Mouse (Mus musculus) heart, embryonic 15.5 days (tissue): ENCODE results near the gene Fbxw2. TPM values are rescaled to one million over a fixed set of nuclear protein-coding genes. Genes with fewer than 3 reads are reported as not detected.
"Not testable (repeated sequence)": the region's sequence is repeated elsewhere in the genome, so short reads cannot be mapped to it uniquely, and the experiment has no call there.

Experiments used
- ATAC-seq: fragments of 200-750 bp; cut with Nextera tagmentation; replicated peaks from 2 replicates; pipeline ENCODE4 v1.8.0; 2017; ENCODE audit warnings: low read depth, moderate TSS enrichment; ENCODE audit not compliant: insufficient number of reproducible peaks, insufficient read depth, low FRiP score
- H3K27ac ChIP-seq: fragments of 300-500 bp; sonication (generic); 2 replicates; pipeline ENCODE4 v1.5.1; 2015; ENCODE audit warnings: mild to moderate bottlenecking, inconsistent platforms
- H3K27me3 ChIP-seq: fragments of 300-500 bp; sonication (generic); 2 replicates; pipeline ENCODE4 v1.6.1; 2015; ENCODE audit warnings: inconsistent platforms
- H3K36me3 ChIP-seq: fragments of 300-500 bp; sonication (generic); 2 replicates; pipeline ENCODE4 v1.6.1; 2015; ENCODE audit warnings: mild to moderate bottlenecking, inconsistent platforms
- H3K4me1 ChIP-seq: fragments of 300-500 bp; sonication (generic); replicated peaks from 2 replicates; pipeline ENCODE4 v1.6.1; 2015; ENCODE audit warnings: inconsistent platforms
- H3K4me2 ChIP-seq: fragments of 300-500 bp; sonication (generic); 2 replicates; pipeline ENCODE4 v1.6.1; 2015; ENCODE audit warnings: inconsistent platforms, mild to moderate bottlenecking, moderate library complexity
- H3K4me3 ChIP-seq: fragments of 300-500 bp; sonication (generic); 2 replicates; pipeline ENCODE4 v1.5.1; 2015; ENCODE audit warnings: mild to moderate bottlenecking, inconsistent platforms
- H3K9ac ChIP-seq: fragments of 300-500 bp; sonication (generic); 2 replicates; pipeline ENCODE4 v1.6.1; 2015; ENCODE audit warnings: mild to moderate bottlenecking, inconsistent platforms
- H3K9me3 ChIP-seq: fragments of 300-500 bp; sonication (generic); replicated peaks from 2 replicates; pipeline ENCODE4 v1.6.1; 2016; ENCODE audit warnings: inconsistent platforms
- WGBS: fragments of 180-500 bp; shearing (Covaris S2); methylation state at CpG from one replicate; pipeline ENCODE4 v1.1.7; 2015; ENCODE audit warnings: mixed read lengths; 5-methylcytosine and 5-hydroxymethylcytosine counted together
- polyA plus RNA-seq: library from polyadenylated mRNA; unstranded; fragments of >200 nt; fragmentation: Nextera tagmentation; extraction: Ambion mirVana; gene quantifications from 2 replicates; pipeline ENCODE4 v1.2.1, GENCODE M21; 2015

Fbxw2 gene
- polyA plus RNA-seq, 1 experiment from 2014 or later, result 57.5 TPM

DNA sequence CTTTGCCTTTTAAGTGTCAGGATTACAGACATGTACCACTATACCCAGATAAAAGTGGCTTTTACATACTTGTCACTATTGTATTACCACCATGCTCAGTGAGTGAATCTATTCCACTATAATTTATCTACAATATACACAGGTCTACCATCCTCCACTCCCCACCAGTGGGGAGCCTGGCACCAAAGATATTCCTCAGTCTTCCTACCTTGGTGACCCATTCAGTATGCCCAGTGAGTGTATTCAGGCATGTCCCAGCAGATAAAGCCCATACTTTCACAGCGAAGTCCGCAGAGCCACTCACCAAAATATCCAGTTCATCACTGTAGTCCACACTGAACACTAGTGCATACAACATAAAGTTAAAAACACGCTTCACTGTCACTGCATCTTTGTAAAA is 15.3 kb downstream of the Fbxw2 start:
- Histone ChIP-seq H3K4me2 (no peak overlapping the region), H3K9me3 (no peaks in the 10 kb centered on the region), H3K4me1 (no peaks in the 10 kb centered on the region; the same call in 1 of the 2 replicates), H3K4me3 (no peak overlapping the region), H3K36me3 (peaks cover 55% of the 10 kb centered on the region), H3K27ac (no peak overlapping the region), H3K27me3 (no peaks in the 10 kb centered on the region), H3K9ac (no peak overlapping the region)
- WGBS, result 92% methylated on average over 3 of the region's 3 CpGs
- ATAC-seq, result no peak

DNA sequence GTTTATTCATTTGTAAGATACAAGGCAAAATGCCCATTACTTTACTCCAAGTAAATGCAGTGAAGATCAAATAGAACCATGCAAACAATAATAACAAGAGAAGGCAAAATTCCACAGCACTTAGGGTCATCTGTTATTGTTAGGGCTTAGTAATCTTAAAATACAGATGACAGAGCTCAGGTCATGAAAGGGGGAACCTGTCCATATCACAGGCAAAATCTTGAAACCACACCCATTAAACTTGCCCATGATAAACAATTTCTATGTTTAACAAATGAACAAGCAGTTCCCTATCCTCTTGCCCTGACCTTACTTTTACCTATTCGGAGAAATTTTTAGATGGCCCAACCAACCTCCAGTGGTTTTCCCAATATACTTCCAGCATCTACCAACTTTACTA is 16.5 kb downstream of the Fbxw2 start:
- no peak overlapping the region for H3K27ac ChIP-seq
- no peak overlapping the region for H3K4me2 ChIP-seq
- ATAC-seq, result no peak
- H3K4me3 ChIP-seq, result no peak overlapping the region
- H3K9ac ChIP-seq, result no peak overlapping the region
- H3K4me1 ChIP-seq, result peaks cover 7% of the 10 kb centered on the region
- H3K36me3 ChIP-seq, result peaks cover 54% of the 10 kb centered on the region
- WGBS, result 74% methylated on average over 1 of the region's 1 CpGs
- H3K9me3 ChIP-seq, result no peaks in the 10 kb centered on the region
- no peaks in the 10 kb centered on the region for H3K27me3 ChIP-seq

DNA sequence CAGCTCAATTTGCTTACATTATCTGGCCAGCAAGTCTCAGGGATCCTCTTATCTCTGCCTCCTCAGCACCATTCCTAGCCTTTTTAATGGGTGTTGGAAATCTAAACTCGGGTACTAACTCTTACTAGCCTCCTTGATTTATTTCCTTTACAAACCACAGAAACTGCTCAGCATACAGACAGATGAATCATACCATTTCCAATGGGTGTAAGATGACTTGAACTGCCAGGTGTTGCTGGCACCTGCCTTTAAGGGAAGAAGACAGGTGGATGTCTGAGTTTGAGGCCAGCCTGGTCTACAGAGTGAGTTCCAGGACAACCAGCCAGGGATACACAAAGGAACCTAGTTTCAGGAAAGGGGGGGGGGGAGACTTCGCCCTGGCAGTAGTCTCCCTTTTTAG is 18.1 kb downstream of the Fbxw2 start:
- Histone ChIP-seq H3K36me3 (peaks cover 43% of the 10 kb centered on the region), H3K9ac (no peak overlapping the region), H3K9me3 (no peaks in the 10 kb centered on the region), H3K27ac (no peak overlapping the region), H3K4me3 (no peak overlapping the region), H3K4me1 (peaks cover 18% of the 10 kb centered on the region), H3K4me2 (no peak overlapping the region), H3K27me3 (no peaks in the 10 kb centered on the region)
- no peak for ATAC-seq
- 71% methylated on average over 2 of the region's 2 CpGs for WGBS

DNA sequence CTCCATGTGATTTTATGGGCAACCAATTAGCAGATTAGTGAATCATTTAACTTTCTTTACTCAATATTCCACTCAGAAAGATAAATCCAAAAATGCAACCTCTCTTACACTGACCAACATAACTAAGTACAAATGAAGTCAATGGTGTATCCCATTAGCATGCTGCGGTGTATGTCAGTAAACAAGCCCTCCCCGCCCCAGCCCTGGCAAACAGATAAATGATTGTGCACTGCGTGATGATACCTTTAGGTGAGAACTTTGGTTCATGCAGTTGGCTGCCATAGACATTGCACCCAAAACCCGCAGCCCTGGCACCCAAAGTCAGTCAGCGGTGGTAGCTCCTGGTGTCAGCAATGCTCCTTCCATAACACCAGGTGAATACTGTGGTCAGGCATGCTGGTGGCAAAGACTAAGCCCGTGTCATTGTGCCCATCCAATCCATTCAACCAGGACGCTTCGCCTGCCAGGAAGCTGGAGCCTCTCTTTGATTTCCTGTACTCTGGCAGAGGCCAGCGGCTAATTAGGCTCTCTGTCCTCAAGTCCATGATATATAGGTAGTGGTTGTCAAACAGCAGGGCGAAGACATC is 20.7 kb downstream of the Fbxw2 start:
- Histone ChIP-seq H3K4me2 (no peak overlapping the region), H3K4me3 (no peak overlapping the region), H3K27ac (no peak overlapping the region), H3K9ac (no peak overlapping the region), H3K9me3 (no peaks in the 10 kb centered on the region), H3K36me3 (peaks cover 23% of the 10 kb centered on the region; the same call in 1 of the 2 replicates), H3K27me3 (no peaks in the 10 kb centered on the region), H3K4me1 (peaks cover 19% of the 10 kb centered on the region)
- 89% methylated on average over 10 of the region's 10 CpGs for WGBS
- no peak for ATAC-seq

DNA sequence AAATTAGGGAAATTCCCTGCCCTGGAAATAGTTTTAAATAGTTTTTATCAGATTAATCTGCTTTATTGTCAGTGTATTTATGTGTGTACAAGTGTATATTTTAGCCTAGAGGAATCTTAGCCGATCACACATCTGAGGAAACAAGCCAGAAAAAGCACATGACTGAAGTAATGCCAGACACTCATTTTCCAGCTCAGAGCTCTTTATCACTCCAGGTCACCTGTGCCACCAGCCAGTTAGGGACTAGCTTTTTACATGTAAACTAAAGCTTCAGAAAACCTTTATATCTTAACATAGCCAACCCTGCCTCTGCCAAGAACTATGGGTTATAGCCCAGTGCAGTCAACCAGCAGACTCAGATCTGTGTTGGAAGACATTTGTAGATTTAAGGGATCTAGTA is 21.3 kb downstream of the Fbxw2 start:
- Histone ChIP-seq H3K27me3 (no peaks in the 10 kb centered on the region), H3K4me3 (no peak overlapping the region), H3K27ac (no peak overlapping the region; the same call in 1 of the 2 replicates), H3K4me2 (no peak overlapping the region), H3K36me3 (peaks cover 21% of the 10 kb centered on the region; the same call in 1 of the 2 replicates), H3K9me3 (no peaks in the 10 kb centered on the region), H3K9ac (no peak overlapping the region), H3K4me1 (peaks cover 25% of the 10 kb centered on the region)
- WGBS, result 49% methylated on average over 1 of the region's 1 CpGs
- no peak for ATAC-seq

DNA sequence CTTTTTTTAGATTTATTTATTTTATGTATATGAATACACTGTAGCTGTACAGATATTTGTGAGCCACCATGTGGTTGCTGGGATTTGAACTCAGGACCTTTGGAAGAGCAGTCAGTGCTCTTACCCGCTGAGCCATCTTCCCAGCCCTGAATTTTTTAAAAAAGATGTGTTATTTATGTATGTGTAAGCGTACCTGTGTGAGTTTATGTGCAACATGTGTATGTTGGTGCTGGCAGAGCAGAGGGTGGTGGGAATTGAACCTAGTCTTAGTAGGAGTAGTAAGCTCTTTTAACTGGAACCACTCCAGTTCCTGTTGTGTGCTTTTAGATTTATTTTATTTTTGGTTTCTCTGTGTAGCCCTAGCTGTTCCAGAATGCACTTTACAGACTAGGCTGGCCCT is 21.9 kb downstream of the Fbxw2 start:
- Histone ChIP-seq H3K9me3 (no peaks in the 10 kb centered on the region), H3K36me3 (peaks cover 21% of the 10 kb centered on the region; the same call in 1 of the 2 replicates), H3K4me3 (no peak overlapping the region), H3K27me3 (no peaks in the 10 kb centered on the region), H3K4me1 (peaks cover 27% of the 10 kb centered on the region), H3K9ac (no peak overlapping the region), H3K4me2 (peak overlapping the region; percentile 43; the same call in 1 of the 2 replicates), H3K27ac (no peak overlapping the region)
- no peak for ATAC-seq
- WGBS, result 98% methylated on average over 2 of the region's 2 CpGs

DNA sequence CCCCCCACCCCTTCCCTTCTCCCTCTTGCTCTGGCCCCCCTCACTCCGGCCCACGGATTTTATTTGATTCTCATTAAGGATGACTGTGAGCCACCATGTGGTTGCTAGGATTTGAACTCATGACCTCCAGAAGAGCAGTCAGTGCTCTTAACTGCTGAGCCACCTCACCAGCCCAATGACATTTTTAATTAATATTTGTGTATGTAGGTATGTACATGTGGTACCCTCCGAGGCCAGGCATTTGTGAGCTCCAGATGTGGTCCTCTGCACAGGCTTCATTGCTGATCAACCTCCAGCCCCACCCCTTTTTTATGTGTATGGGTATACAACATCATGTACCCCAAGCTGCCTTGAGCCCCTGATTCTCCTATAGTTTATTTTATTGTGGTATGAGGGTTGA is 22.4 kb downstream of the Fbxw2 start:
- Histone ChIP-seq H3K27ac (no peak overlapping the region), H3K4me1 (peaks cover 30% of the 10 kb centered on the region), H3K4me3 (peak overlapping the region; percentile 19; the same call in 1 of the 2 replicates), H3K36me3 (peaks cover 19% of the 10 kb centered on the region; the same call in 1 of the 2 replicates), H3K4me2 (peak overlapping the region; percentile 43), H3K9me3 (no peaks in the 10 kb centered on the region), H3K27me3 (no peaks in the 10 kb centered on the region), H3K9ac (no peak overlapping the region)
- ATAC-seq, result no peak
- 80% methylated on average over 3 of the region's 3 CpGs for WGBS

DNA sequence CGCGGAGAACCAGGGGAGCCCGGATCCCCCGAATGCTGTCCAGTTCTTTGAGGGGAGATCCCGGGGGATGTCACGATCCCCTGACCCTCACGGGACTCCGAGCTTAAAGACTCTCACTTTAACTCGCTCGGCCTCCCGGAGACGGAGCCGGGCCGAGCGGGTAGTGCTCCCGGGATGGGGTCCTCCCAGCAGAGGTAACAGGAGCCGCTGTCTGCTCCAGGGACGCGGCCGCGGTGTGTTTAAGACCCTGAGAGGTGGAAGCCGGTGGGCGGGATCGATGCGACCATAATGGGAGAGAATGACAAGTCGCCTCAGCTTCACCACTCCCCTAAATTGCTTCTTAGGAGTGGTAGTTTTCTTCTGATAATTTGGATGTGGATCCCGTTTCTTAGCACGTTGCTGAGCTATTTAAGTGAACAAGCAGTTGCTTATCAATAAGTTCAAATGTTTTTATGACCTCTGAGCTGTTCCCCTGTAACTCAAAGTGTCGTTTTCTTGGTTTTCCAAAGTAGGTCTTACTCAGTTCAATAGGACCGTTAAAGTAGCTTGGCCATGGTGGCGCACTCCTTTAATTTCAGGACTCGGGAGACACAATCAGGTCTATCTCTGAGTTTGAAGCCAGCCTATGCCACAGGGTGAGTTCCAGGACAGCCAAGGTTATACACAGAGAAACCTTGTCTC is 23.4 kb downstream of the Fbxw2 start:
- under 1% methylated on average over 32 of the region's 32 CpGs for WGBS

DNA sequence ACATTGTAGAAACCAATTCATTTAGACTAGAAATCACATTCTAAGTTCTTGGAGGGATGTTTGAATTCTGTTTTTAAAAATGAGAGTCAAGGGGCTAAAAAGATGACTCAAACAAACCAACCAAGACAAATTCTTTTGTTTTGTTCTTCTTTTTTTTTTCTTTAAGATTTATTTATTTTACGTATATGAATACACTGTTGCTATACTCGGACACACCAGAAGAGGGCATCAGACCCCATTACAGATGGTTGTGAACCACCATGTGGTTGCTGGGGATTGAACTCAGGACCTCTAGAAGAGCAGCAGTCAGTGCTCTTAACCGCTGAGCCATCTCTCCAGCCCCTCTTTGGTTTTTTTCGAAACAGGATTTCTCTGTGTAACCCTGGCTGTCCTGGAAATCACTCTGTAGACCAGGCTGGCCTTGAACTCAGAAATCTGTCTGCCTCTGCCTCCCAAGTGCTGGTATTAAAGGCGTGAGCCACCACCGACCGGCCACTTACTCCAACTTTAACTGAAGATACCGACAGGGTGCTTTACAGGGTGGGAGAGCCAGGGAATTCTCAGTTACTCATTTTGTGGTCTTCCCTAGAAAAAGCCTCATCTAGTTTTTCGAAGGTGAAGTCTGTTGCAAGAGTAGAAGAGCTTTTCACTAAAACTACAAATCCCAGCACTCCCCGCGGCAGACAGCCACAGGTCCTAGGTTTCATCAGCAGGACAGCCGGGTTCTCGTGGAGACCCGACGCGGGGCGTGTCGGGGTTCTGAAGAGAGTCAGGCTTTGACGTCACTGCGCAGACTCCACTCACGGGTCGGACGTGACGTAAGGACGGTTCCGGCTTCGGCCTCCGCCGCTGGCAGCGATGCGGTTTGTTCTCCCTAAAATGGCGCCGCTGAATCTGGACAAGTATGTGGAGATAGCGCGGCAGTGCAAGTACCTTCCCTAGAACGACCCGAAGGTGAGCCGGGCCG is 24.3 kb downstream of the Fbxw2 start:
- peak overlapping the region; percentile 55 for H3K4me2 ChIP-seq
- H3K27me3 ChIP-seq, result no peaks in the 10 kb centered on the region
- peak overlapping the region; percentile 96 for H3K27ac ChIP-seq
- peak overlapping the region; percentile 89 for H3K9ac ChIP-seq
- H3K4me1 ChIP-seq, result peaks cover 30% of the 10 kb centered on the region
- H3K4me3 ChIP-seq, result peak overlapping the region; percentile 84
- peaks cover 9% of the 10 kb centered on the region for H3K36me3 ChIP-seq
- H3K9me3 ChIP-seq, result no peaks in the 10 kb centered on the region
- ATAC-seq, result peak; percentile 95
- WGBS, result 6% methylated on average over 39 of the region's 39 CpGs

More for the DNA sequence above, 23.4 kb downstream of the Fbxw2 start:
- Histone ChIP-seq H3K9ac (peak overlapping the region; percentile 89), H3K4me1 (peaks cover 30% of the 10 kb centered on the region), H3K4me2 (peak overlapping the region; percentile 69), H3K4me3 (peak overlapping the region; percentile 84), H3K27ac (peak overlapping the region; percentile 96), H3K36me3 (peaks cover 10% of the 10 kb centered on the region; the same call in 1 of the 2 replicates)
- H3K9me3 ChIP-seq, H3K27me3 ChIP-seq: not testable (repeated sequence)
- peak; percentile 63 for ATAC-seq

DNA sequence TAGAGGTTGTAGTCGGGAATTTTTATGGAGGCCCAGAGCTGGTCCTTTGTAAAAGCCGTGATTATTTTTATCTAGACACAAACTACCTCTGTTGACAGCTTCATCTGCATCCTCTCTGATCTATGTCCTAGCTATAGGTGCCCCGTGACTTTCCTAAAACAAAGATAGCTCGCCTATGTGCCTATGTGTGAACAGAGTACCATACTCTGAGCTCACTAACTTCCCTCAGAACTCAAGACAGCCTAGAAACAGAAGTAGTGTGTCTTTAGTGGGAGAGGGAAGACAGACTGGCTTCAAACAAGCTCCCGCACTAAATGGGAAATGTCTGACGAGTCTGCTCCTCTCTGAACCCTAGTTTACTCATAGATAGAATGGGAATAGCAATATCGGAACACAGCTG is 25.7 kb downstream of the Fbxw2 start:
- 66% methylated on average over 7 of the region's 7 CpGs for WGBS
- Histone ChIP-seq H3K4me3 (peak overlapping the region; percentile 89), H3K36me3 (peaks cover 7% of the 10 kb centered on the region), H3K9me3 (no peaks in the 10 kb centered on the region), H3K4me1 (peaks cover 27% of the 10 kb centered on the region), H3K9ac (0 out of 2 replicates have a peak overlapping the region, but pooled peaks have one; percentile 77), H3K27ac (peak overlapping the region; percentile 86), H3K27me3 (no peaks in the 10 kb centered on the region), H3K4me2 (peak overlapping the region; percentile 78)
- ATAC-seq, result no peak
